Mouse (Mus musculus) B cell, adult 62 days (primary cell): Measurements from ENCODE around the gene Chd6. TPM values are rescaled to one million over a fixed set of nuclear protein-coding genes. Genes with fewer than 3 reads are reported as not detected.

Source experiments
- total RNA-seq: library from RNA; stranded (reverse); gene quantifications from 4 replicates; pipeline ENCODE4 v1.2.4, GENCODE M21; 2023

Gene Chd6
- 115 to 131 TPM (median 118 TPM) in 4 replicates for total RNA-seq

GRCm38 (mm10) chr2:161108933-161109371 is at the start of gene Chd6:
Gene Chd6, minus strand, starts transcription at chr2:161109075.

GRCm38 (mm10) chr2:160912231-160912671 is 196.6 kb downstream of the Chd6 start, which contains the start of gene Emilin3:
Gene Emilin3, minus strand, starts transcription at chr2:160912328.

Other genes starting within 250 kb of the Chd6 start
- 6.8 to 8.2 TPM (median 7.4 TPM) in 4 replicates for gene Zhx3, start 236.1 kb downstream of the Chd6 start, total RNA-seq
- gene Lpin3, start 228.4 kb downstream of the Chd6 start, total RNA-seq: not detected in 4 replicates
- not detected in 4 replicates for gene Emilin3, start 196.7 kb downstream of the Chd6 start, total RNA-seq